In the genomic region with DNA sequence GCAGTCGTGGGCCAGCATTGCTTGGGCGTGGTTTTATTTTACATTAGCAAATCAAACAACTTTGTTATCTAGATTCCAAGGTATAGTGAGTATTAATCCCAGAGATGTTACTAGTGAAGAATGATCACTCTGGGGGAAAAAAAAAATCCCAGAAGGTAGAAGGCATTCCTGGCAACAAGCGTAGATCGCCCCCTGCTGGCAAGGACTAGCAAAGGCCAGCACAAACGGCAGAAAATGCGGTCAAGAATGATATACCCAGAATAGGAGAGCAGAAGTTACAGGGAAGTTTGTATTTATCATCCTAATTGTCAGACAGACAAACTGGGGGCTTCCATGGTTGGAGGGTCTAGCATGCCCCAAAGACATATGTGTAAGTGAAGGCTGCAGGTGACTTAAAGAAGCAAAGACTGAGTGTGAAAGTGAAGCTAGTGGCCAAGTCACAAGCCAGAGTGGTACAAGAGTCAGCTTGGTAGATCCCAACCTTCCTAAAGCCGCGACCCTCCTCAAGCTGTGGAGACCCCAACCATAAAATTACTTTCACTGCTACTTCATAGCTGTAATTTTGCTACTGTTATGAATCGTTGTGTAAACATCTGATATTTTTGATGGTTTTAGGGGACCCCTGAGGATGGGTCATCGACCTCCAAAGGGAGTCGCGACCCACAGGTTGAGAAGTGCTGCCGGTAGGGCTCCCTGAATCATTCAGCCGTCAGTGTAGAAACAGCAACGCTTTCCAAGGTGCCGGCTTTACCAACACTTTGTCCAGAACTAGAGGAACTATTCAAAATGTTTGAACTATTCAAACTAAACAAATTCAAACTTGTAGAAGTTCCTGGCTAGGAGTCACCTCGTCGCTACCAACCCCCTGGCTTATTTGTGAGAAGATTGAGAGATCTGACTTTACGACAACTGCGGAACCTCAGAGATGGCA, we compare ENCODE assay signal across 8 mouse cellular contexts. TPM values are rescaled to one million over a fixed set of nuclear protein-coding genes. Genes with fewer than 3 reads are reported as not detected.
DNase-seq lines count a peak whose midpoint lies in the region; ATAC-seq and TF ChIP-seq lines count a peak whose summit lies in the region.
"Had no signal": no experiment of that assay in that cellular context is flagged by ENCODE, and none has a peak within 500 bp of the region (broad histone marks: within the 10 kb centered on the region; RNA-seq: fewer than 3 reads in every experiment).

No protein-coding gene starts in this region.

- no peaks in the 10 kb centered on the region for H3K4me1 ChIP-seq in kidney, embryonic 16.5 days (ENCODE audit: insufficient read depth, low read length)
- peaks cover 3% of the 10 kb centered on the region for H3K4me1 ChIP-seq in ES-Bruce4 (ENCODE audit: control insufficient read depth, insufficient read depth, low read length)

- WGBS in kidney, embryonic 16.5 days, result 71% methylated on average over 20 of the region's 20 CpGs

- H3K27me3 ChIP-seq in kidney, embryonic 16.5 days (ENCODE audit: insufficient read depth, low read length), result no peaks in the 10 kb centered on the region
- H3K27me3 ChIP-seq in ES-Bruce4 (ENCODE audit: control insufficient read depth, insufficient read depth, low read length, poor library complexity, severe bottlenecking), result no peaks in the 10 kb centered on the region

- H3K4me2 ChIP-seq in kidney, embryonic 16.5 days (replicated peaks; ENCODE audit: low read depth, low read length), result no peak overlapping the region

- no peaks in the 10 kb centered on the region for H3K36me3 ChIP-seq in kidney, embryonic 16.5 days (ENCODE audit: insufficient read depth, low read length)
- no peaks in the 10 kb centered on the region for H3K36me3 ChIP-seq in ES-Bruce4 (ENCODE audit: control insufficient read depth, insufficient read depth, low read length, poor library complexity, severe bottlenecking)

- TF ChIP-seq CTCF in ES-Bruce4 (IDR thresholded peaks at IDR 0.05; ENCODE audit: low read depth, low read length), result peak; percentile 79

- no peak overlapping the region for H3K4me3 ChIP-seq in kidney, embryonic 16.5 days (ENCODE audit: low read length)
- no peak overlapping the region for H3K4me3 ChIP-seq in ES-Bruce4 (ENCODE audit: low read depth, low read length)
- H3K4me3 ChIP-seq: myocyte had no signal

- no peak for TF ChIP-seq EP300 in ES-Bruce4 (IDR thresholded peaks at IDR 0.05; ENCODE audit: insufficient read depth, low read depth, low read length)

- no peak for TF ChIP-seq POLR2A in ES-Bruce4 (IDR thresholded peaks at IDR 0.05; ENCODE audit: insufficient read depth, low read length)

- ATAC-seq in kidney, embryonic 16.5 days (ENCODE audit: low FRiP score, low TSS enrichment), result no peak
- ATAC-seq in granulocyte monocyte progenitor cell, adult 5-6 weeks (replicated peaks; ENCODE audit: poor library complexity, severe bottlenecking), result peak; percentile 53; the same call in 1 of the 2 replicates

- H3K9ac ChIP-seq in kidney, embryonic 16.5 days (replicated peaks; ENCODE audit: low read length), result no peak overlapping the region
- H3K9ac ChIP-seq in ES-Bruce4 (ENCODE audit: low read depth, poor library complexity, severe bottlenecking), result no peak overlapping the region

- no peaks in the 10 kb centered on the region for H3K9me3 ChIP-seq in kidney, embryonic 16.5 days (ENCODE audit: low read length)
- H3K9me3 ChIP-seq in ES-Bruce4 (replicated peaks; ENCODE audit: control insufficient read depth, insufficient read depth, low read length, poor library complexity, severe bottlenecking), result no peaks in the 10 kb centered on the region

- no peak overlapping the region for H3K27ac ChIP-seq in kidney, embryonic 16.5 days (ENCODE audit: low read length)
- H3K27ac ChIP-seq in ES-Bruce4 (ENCODE audit: insufficient read depth, low read length), result no peak overlapping the region

- peak; percentile 55 for DNase-seq in kidney, adult 18-20 months
- DNase-seq in adrenal gland, adult 2 months, result peak; percentile 24
- peak; percentile 44 to 70 for DNase-seq in lung, postnatal 4 days
- DNase-seq in thymus, postnatal 4 days, result peak; percentile 83

RNA-seq across cellular contexts. Expression of a gene that starts 22.9 kb away (rescaled TPM):
- 151 and 171 TPM in 2 replicates for polyA plus RNA-seq in kidney, embryonic 16.5 days (2015; fragmentation: Nextera tagmentation; extraction: Ambion mirVana)
- 205 and 225 TPM in 2 replicates for polyA plus RNA-seq in ES-Bruce4 (2011; ENCODE audit: insufficient read depth, insufficient read length, low read depth, missing spikeins)
- total RNA-seq in adrenal gland, adult 2 months (2021), result 10 to 100 TPM; 49.8 to 72.7 TPM
- 62.5 and 78.5 TPM in 2 replicates for polyA plus RNA-seq in adrenal gland, adult 2 months (2012; rRNA removed)
- total RNA-seq in granulocyte monocyte progenitor cell, adult 5-6 weeks (2014; fragmentation: Nextera tagmentation), result 94.2 and 139 TPM in 2 replicates
- total RNA-seq in granulocyte monocyte progenitor cell, adult 5-6 weeks (2017), result 119 and 124 TPM in 2 replicates

Comparison
In these comparisons a context has a peak if more than half of its experiments do, and no peak if none do; other contexts are left out.
1. DNase-seq: peak in every context shown above with its lines; median percentile 83 in thymus, postnatal 4 days; 57 in lung, postnatal 4 days; 55 in kidney, adult 18-20 months; 24 in adrenal gland, adult 2 months.